Mouse (Mus musculus) ES-E14 (cell line): ENCODE data around the gene Cc2d1b. TPM values are rescaled to one million over a fixed set of nuclear protein-coding genes. Genes with fewer than 3 reads are reported as not detected.

Experiments used
- total RNA-seq: library from RNA; depleted of rRNA; stranded (reverse); fragments of 300-350 nt; gene quantifications from 2 replicates; pipeline ENCODE4 v1.2.3, GENCODE M21; 2012; rRNA removed

Cc2d1b gene
- total RNA-seq, 1 experiment = 77.1 TPM

Other genes with a start within 250 kb of the Cc2d1b start
- gene Shisal2a, start 236.6 kb upstream of the Cc2d1b start, total RNA-seq = 1.5 and 5.5 TPM in 2 replicates
- 18.6 and 35.1 TPM in 2 replicates for gene Gpx7, start 213.0 kb upstream of the Cc2d1b start, total RNA-seq
- gene Tut4, start 160.5 kb upstream of the Cc2d1b start, total RNA-seq = 27.2 and 32.8 TPM in 2 replicates
- gene Prpf38a, start 40.6 kb upstream of the Cc2d1b start, total RNA-seq = 50.4 and 65.1 TPM in 2 replicates
- gene Orc1, start 40.5 kb upstream of the Cc2d1b start, total RNA-seq = 43.3 and 44.5 TPM in 2 replicates
- gene 3110021N24Rik, start 99.7 kb downstream of the Cc2d1b start, total RNA-seq = 0.27 and 0.32 TPM in 2 replicates
- 7.8 and 8.7 TPM in 2 replicates for gene Zfyve9, start 160.9 kb downstream of the Cc2d1b start, total RNA-seq
- gene Btf3l4, start 213.7 kb downstream of the Cc2d1b start, total RNA-seq = 40.9 and 44.6 TPM in 2 replicates
- gene Txndc12, start 214.7 kb downstream of the Cc2d1b start, total RNA-seq = 65.1 and 91.4 TPM in 2 replicates
- 26.2 and 26.7 TPM in 2 replicates for gene Kti12, start 227.8 kb downstream of the Cc2d1b start, total RNA-seq
- 2.6 and 3.1 TPM in 2 replicates for gene A730015C16Rik, start 228.7 kb downstream of the Cc2d1b start, total RNA-seq